Mouse (Mus musculus): ENCODE data around the gene Zbtb32. TPM values are rescaled to one million over a fixed set of nuclear protein-coding genes. Genes with fewer than 3 reads are reported as not detected.

Zbtb32 gene
- polyA plus RNA-seq, 1 experiment = not detected

DNA sequence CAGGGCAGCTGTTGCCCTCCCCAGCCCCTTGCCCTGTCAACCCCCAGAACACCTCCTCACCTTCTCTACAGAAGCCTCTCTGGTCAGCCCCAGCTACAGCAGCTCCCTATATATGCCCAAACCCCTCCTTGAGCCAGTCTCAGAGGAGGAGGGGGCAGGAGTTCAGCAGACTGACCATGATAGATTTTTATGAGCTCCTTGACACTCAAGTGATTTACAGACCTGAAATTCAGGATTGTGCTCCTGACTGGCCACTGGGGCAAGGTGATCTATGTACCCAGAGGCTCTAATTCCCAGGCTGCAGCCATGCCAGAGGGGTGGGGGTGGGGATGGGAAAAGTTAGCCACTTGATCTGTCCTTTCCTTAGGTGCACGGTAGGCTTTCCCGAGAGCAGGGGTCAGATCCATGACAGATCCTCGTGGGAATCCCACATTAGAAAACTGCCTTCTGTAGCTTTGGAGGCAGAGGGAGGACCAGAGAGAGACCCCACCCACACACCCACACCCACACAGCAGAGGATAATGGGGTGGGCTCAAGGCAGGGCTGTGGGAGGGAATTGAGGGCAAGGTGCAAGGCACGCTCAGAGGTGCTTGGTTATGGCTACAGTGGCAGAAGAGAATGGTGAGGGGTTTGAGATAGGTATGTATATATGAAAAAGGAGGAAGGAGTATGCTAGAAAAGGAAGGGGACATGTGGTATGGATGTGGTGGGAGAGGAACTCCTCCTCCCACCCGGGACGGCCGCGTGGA is 14.1 kb upstream of the Zbtb32 start, which contains the start of gene Upk1a:
Gene Upk1a (minus strand): TSS at position 194 of the 749 bp plus-strand sequence.
- Histone ChIP-seq H3K4me3 (ENCODE audit: insufficient read depth, low read depth, low read length) (no peak within 1 kb of the TSS), H3K4me1 (ENCODE audit: control insufficient read depth, insufficient read depth, insufficient read length, low read length) (no peaks in the 10 kb centered on the region)

GRCm38 (mm10) chr7:30610043-30610442 is 11.3 kb upstream of the Zbtb32 start:
- Histone ChIP-seq H3K4me3 (ENCODE audit: insufficient read depth, low read depth, low read length) (no peak overlapping the region), H3K4me1 (ENCODE audit: control insufficient read depth, insufficient read depth, insufficient read length, low read length) (no peaks in the 10 kb centered on the region), H3K27ac (replicated peaks; ENCODE audit: low read depth, low read length) (no peak overlapping the region)

More for the DNA sequence above, 14.1 kb upstream of the Zbtb32 start, which contains the start of gene Upk1a:
- H3K27ac ChIP-seq (replicated peaks; ENCODE audit: low read depth, low read length) = no peak within 1 kb of the TSS

DNA sequence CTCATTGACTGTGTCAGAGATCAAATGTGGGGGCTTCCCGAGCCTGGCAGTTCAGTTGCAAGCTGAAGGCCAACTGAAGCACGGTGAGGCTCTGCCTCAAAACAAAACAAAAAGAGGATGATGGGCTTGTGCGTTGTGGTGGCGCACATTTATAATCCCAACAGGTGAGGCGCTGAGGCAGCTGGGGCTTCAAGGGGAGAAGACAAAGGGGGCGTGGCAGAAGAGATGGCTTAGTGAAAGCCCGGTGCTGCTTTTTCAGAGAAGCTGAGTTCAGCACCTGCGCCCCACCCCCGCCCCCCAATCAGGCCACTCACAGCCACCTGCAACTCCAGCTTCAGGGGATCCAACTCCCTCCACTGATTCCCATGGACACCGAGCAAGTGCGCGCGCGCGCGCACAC is 9.8 kb upstream of the Zbtb32 start:
- no peak overlapping the region for H3K4me3 ChIP-seq (ENCODE audit: insufficient read depth, low read depth, low read length)
- H3K27ac ChIP-seq (replicated peaks; ENCODE audit: low read depth, low read length) = no peak overlapping the region
- no peaks in the 10 kb centered on the region for H3K4me1 ChIP-seq (ENCODE audit: control insufficient read depth, insufficient read depth, insufficient read length, low read length)

- Histone ChIP-seq H3K4me3 (ENCODE audit: insufficient read depth, low read depth, low read length) (no peak overlapping the region), H3K27ac (replicated peaks; ENCODE audit: low read depth, low read length) (no peak overlapping the region), H3K4me1 (ENCODE audit: control insufficient read depth, insufficient read depth, insufficient read length, low read length) (no peaks in the 10 kb centered on the region)
These were observed 9.1 kb upstream of the Zbtb32 start for GRCm38 (mm10) chr7:30607706-30608309.

- H3K27ac ChIP-seq (replicated peaks; ENCODE audit: low read depth, low read length) = no peak overlapping the region
- no peak overlapping the region for H3K4me3 ChIP-seq (ENCODE audit: insufficient read depth, low read depth, low read length)
- no peaks in the 10 kb centered on the region for H3K4me1 ChIP-seq (ENCODE audit: control insufficient read depth, insufficient read depth, insufficient read length, low read length)
These were observed 6.2 kb upstream of the Zbtb32 start for GRCm38 (mm10) chr7:30604944-30605343.

DNA sequence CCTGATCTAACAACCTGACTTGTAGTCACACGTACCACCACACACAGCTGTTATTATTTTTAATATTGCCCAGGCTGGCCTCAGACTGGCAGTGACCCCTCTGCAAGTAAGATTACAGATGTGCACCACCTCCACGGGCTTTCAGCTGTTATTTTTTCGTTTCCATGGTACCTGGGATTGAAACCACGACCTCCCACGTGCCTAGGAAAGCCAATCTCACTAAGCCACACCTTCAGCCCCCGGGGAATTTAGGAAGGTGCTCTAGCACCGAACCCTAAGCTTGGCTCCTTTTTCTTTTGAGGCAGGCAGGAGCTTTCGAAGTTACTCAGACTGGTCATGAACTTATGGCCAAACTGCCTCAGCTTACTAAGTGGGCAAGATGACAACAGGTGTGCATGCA is 5.7 kb upstream of the Zbtb32 start:
- Histone ChIP-seq H3K27ac (replicated peaks; ENCODE audit: low read depth, low read length) (no peak overlapping the region), H3K4me1 (ENCODE audit: control insufficient read depth, insufficient read depth, insufficient read length, low read length) (no peaks in the 10 kb centered on the region), H3K4me3 (ENCODE audit: insufficient read depth, low read depth, low read length) (no peak overlapping the region)

DNA sequence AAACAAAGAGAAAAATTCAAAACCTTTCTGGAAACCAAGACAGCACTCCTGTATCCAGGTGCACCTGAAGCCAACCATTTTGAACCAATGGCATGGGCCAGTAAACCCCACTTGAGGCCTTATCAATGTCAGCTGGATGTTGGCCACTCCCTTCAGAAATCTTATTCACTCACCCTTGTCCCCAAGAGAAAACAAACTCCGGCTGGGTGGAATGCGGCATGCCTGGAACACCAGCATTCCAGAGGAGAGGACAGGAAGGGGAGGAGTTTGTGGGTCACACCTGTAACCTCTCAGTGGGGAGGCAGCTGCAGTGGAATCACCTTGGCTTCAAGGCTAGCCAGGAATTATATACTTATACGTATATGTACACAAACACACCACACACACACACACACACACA is 3.9 kb upstream of the Zbtb32 start:
- Histone ChIP-seq H3K4me3 (ENCODE audit: insufficient read depth, low read depth, low read length) (no peak overlapping the region), H3K27ac (replicated peaks; ENCODE audit: low read depth, low read length) (no peak overlapping the region), H3K4me1 (ENCODE audit: control insufficient read depth, insufficient read depth, insufficient read length, low read length) (no peaks in the 10 kb centered on the region)

DNA sequence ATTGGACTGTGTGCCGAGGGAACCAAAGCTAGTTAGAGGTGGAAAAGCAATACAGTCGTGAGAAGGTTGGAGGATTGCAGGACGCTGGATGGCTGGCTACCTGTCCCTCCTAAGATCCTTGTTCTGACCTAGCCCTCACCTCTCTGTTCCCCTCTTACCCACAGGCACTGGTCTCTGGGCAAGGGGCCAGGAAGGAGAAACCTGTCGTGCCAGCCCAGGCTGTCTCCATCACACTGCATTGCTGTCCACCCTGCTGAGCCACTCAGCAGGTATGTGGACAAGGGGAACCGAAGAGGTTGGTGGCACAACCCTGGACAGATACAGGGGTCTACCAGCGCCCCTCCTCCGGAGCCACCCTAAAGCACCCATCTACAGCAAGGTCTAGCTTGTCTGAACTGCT is 1.9 kb upstream of the Zbtb32 start:
- no peak overlapping the region for H3K27ac ChIP-seq (replicated peaks; ENCODE audit: low read depth, low read length)
- no peak overlapping the region for H3K4me3 ChIP-seq (ENCODE audit: insufficient read depth, low read depth, low read length)
- H3K4me1 ChIP-seq (ENCODE audit: control insufficient read depth, insufficient read depth, insufficient read length, low read length) = no peaks in the 10 kb centered on the region

DNA sequence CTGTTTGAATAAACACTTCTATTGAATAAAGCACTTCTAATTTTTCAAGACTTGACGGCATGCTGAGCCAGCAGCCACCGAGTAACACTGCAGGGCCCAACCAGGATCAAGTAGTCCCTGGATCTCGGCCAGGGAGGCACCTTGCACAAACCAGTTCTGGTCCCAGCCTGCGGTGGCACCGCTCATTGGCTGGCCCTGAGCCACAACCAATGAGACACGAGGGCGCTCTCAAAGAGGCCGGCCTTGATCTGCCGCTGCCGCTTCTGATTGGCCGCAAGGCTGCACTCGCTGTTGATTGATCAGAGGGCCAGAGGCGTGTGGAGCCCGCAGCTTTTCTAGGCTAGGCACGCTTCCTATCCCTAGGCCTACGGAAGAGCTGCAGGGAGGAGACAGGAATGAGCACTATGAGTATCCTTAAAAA is 1.2 kb upstream of the Zbtb32 start:
- Histone ChIP-seq H3K27ac (replicated peaks; ENCODE audit: low read depth, low read length) (no peak overlapping the region), H3K4me3 (ENCODE audit: insufficient read depth, low read depth, low read length) (no peak overlapping the region), H3K4me1 (ENCODE audit: control insufficient read depth, insufficient read depth, insufficient read length, low read length) (no peaks in the 10 kb centered on the region)

GRCm38 (mm10) chr7:30596811-30597210 is 1.9 kb downstream of the Zbtb32 start:
- H3K27ac ChIP-seq (replicated peaks; ENCODE audit: low read depth, low read length) = no peak overlapping the region
- no peaks in the 10 kb centered on the region for H3K4me1 ChIP-seq (ENCODE audit: control insufficient read depth, insufficient read depth, insufficient read length, low read length)
- no peak overlapping the region for H3K4me3 ChIP-seq (ENCODE audit: insufficient read depth, low read depth, low read length)

- Histone ChIP-seq H3K27ac (replicated peaks; ENCODE audit: low read depth, low read length) (no peak overlapping the region), H3K4me3 (ENCODE audit: insufficient read depth, low read depth, low read length) (no peak overlapping the region), H3K4me1 (ENCODE audit: control insufficient read depth, insufficient read depth, insufficient read length, low read length) (no peaks in the 10 kb centered on the region)
These were observed 2.6 kb downstream of the Zbtb32 start for GRCm38 (mm10) chr7:30596093-30596492.

DNA sequence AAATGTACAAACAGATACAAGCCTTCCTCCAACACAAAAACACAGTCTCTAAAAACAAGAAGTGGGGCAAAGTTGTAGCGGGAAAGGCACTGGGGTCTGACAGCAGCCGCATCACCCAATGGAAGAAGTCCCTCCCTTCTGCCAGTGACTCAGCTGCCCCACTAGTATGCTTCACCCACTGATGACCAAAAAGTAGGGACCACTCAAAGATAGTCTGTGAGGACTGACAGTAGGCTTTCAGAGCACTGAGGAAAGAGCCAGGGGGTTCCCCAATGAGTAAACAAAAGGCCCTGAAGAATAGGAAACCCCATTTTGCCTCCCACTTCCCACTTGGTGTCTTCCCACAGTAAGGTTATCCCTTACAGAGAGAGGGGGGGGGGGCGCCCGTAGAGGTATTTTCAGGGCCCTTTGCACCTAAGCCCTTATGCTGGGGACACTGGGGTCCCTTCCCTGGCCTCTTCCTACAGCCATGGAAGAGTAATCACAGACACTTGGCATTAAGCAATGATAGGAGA is 4.1 kb downstream of the Zbtb32 start:
- Histone ChIP-seq H3K4me3 (ENCODE audit: insufficient read depth, low read depth, low read length) (no peak overlapping the region), H3K4me1 (ENCODE audit: control insufficient read depth, insufficient read depth, insufficient read length, low read length) (no peaks in the 10 kb centered on the region; the same call in 1 of the 2 replicates), H3K27ac (replicated peaks; ENCODE audit: low read depth, low read length) (no peak overlapping the region)

DNA sequence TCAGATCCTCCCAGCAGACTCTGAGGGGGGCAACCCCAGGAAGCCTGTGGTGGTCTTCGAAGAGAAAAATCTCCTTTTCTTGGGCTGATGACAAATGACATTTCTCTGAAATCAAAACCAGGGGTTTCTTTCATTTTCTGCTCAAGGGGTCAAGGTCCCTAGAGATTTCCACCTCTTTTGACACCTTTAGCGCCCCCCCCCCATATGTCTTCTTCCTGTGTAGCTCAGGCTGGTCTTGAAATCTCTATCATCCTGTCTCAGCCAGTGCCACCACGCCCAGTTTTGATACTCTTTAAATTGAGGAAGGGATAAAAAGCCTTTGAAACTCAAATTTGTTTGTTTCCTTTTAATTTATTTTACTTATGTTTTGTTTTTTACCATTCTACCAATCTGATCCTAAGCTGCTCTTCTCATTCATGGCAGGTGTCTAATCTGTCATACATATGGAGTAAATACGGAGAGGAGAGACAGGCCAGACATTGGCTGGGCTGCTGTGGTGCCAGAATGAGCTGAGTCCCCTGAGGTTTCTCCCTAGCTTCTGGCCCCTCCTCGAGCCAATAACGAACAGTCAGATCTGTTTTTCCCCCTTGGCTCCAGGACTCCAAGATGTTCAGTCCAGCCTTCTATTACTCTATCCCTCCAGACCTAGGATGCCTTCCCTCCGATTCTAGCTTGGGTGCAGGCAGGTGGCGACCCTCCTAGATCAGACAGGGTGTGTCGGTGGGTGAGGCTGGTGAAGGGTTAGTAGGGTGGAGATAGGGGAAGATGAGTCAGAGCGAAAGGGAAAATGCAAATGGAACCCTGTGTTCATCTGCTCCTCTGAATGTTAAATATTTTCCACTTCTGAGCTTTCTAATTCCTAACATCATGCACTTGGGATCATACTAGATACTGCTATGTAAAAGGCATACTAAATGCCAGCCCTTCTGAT is 4.9 kb downstream of the Zbtb32 start:
- Histone ChIP-seq H3K4me1 (ENCODE audit: control insufficient read depth, insufficient read depth, insufficient read length, low read length) (no peaks in the 10 kb centered on the region; the same call in 1 of the 2 replicates), H3K4me3 (ENCODE audit: insufficient read depth, low read depth, low read length) (no peak overlapping the region), H3K27ac (replicated peaks; ENCODE audit: low read depth, low read length) (no peak overlapping the region)

DNA sequence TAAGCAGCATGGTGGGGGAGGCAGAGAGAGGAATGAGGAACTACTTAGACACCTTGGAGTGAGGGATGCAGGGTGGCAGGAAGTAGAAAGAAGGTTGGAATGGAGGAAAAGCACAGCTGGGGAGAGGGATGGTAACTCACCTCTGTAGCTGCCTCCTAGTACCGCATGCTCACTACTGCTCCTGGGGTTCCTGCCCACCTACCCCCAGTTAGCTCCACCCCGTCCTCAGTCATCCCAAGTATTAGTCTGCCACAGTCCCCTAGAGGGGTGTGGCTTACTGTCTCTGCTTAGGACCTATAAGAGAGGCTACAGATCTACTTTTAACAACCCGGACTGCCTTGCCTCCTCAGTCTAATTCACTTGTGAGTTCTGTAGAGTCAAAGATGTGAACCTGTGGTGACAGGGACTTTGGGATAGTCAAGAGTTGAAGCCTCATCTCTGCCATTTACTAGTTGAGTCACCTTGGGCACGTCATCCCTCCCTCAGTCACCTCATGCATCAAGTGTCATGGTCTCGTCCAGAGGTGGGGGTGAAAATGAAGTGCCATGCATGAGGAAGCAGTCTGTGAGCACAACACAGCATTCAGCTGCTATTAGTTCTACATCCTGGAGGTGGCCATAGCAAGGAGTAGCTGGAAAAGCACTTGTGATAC is 5.8 kb downstream of the Zbtb32 start:
- Histone ChIP-seq H3K4me3 (ENCODE audit: insufficient read depth, low read depth, low read length) (no peak overlapping the region), H3K4me1 (ENCODE audit: control insufficient read depth, insufficient read depth, insufficient read length, low read length) (no peaks in the 10 kb centered on the region; the same call in 1 of the 2 replicates), H3K27ac (replicated peaks; ENCODE audit: low read depth, low read length) (no peak overlapping the region)

- no peak overlapping the region for H3K27ac ChIP-seq (replicated peaks; ENCODE audit: low read depth, low read length)
- H3K4me3 ChIP-seq (ENCODE audit: insufficient read depth, low read depth, low read length) = no peak overlapping the region
- peaks cover 2% of the 10 kb centered on the region for H3K4me1 ChIP-seq (ENCODE audit: control insufficient read depth, insufficient read depth, insufficient read length, low read length)
These were observed 7.1 kb downstream of the Zbtb32 start for GRCm38 (mm10) chr7:30591605-30591951.

Measured in brown adipose tissue, adult 24 weeks (tissue).